Mouse (Mus musculus): ENCODE data around the gene Tulp2. TPM values are rescaled to one million over a fixed set of nuclear protein-coding genes. Genes with fewer than 3 reads are reported as not detected.

Gene Tulp2
- polyA plus RNA-seq, 1 experiment from 2014 or later: 0.23 TPM

- Histone ChIP-seq H3K4me3 (no peak overlapping the region), H3K27ac (no peak overlapping the region), H3K27me3 (replicated peaks) (no peaks in the 10 kb centered on the region), H3K4me2 (no peak overlapping the region), H3K9ac (no peak overlapping the region), H3K36me3 (replicated peaks) (no peaks in the 10 kb centered on the region), H3K9me3 (no peaks in the 10 kb centered on the region), H3K4me1 (no peaks in the 10 kb centered on the region)
- no peak for ATAC-seq (replicated peaks)
- WGBS: 34% methylated on average over 8 of the region's 8 CpGs
Measured at GRCm38 (mm10) chr7:45555787-45556186, 74.1 kb downstream of the Tulp2 start.

- H3K4me3 ChIP-seq: no peak overlapping the region
- H3K4me2 ChIP-seq: no peak overlapping the region
- no peaks in the 10 kb centered on the region for H3K36me3 ChIP-seq (replicated peaks)
- H3K4me1 ChIP-seq: no peaks in the 10 kb centered on the region
- no peak for ATAC-seq (replicated peaks)
- no peak overlapping the region for H3K27ac ChIP-seq
- 61% methylated on average over 6 of the region's 6 CpGs for WGBS
- no peaks in the 10 kb centered on the region for H3K27me3 ChIP-seq (replicated peaks)
- H3K9ac ChIP-seq: no peak overlapping the region
- no peaks in the 10 kb centered on the region for H3K9me3 ChIP-seq
Measured at GRCm38 (mm10) chr7:45558907-45559306, 77.2 kb downstream of the Tulp2 start.

DNA sequence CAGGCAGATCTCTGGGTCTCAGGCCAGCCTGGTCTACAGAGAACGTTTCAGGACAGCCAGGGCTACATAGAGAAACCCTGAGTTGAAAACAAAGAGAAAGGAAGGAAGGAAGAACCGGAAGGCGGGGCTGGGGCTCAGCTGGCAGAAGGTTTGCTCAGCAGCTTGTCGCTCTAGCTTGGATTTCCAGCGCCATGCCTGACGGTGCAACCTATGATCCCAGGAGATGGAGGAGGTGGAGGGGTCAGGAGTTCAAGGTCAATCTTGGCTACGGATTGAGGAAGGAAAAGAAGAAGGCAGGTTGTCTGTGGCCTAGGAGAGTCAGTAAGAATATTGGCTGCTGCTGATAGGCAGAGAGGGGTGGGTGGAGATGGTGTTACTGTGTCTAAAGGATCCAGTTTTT is 78.6 kb downstream of the Tulp2 start:
- WGBS: 85% methylated on average over 7 of the region's 7 CpGs
- ATAC-seq (replicated peaks): no peak

DNA sequence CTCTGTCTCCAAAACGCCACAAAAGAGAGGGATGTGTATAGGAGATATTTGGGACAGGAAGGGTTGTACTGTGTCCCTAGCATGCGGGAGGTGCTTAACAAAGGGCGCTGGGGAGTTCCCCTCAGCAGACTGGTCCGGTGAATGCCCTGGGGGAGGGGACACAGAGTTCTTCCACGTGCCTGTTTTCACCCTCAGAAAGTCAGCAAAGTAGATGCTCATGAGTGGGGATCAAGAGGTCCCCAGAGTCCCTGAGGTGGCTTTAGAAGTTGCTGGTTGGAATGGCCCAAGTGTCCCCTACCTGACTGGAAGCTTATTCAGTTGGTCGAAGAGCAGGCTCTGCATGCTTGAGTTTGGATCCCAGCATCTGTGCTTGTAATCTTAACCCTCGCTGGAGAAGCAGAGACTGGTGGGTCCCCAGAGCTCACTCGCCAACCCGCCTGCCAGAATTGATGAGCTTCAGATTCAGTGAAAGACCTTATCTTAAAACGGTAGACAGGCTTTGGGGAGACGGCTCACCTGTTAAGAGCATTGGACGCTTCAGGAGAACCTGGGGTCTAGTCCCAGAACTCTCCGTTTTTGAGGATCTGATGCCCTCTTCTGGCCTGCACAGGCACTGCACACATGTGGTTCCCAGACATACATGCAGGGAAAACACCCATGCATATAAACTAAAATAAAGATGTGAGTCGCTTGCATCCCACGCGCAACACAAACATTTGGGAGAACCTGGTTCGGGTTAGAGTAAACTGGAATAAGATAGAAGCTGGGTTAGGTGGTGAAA is 79.4 kb downstream of the Tulp2 start:
- 0 out of 2 replicates have a peak, but pooled peaks have one; percentile 56 for ATAC-seq (replicated peaks)
- H3K27me3 ChIP-seq (replicated peaks): no peaks in the 10 kb centered on the region

More for the DNA sequence above, 78.6 kb downstream of the Tulp2 start:
- no peaks in the 10 kb centered on the region for H3K4me1 ChIP-seq
- no peak overlapping the region for H3K4me2 ChIP-seq
- no peak overlapping the region for H3K27ac ChIP-seq
- no peak overlapping the region for H3K4me3 ChIP-seq
- no peaks in the 10 kb centered on the region for H3K36me3 ChIP-seq (replicated peaks)
- no peaks in the 10 kb centered on the region for H3K27me3 ChIP-seq (replicated peaks)
- H3K9me3 ChIP-seq: no peaks in the 10 kb centered on the region
- H3K9ac ChIP-seq: no peak overlapping the region

DNA sequence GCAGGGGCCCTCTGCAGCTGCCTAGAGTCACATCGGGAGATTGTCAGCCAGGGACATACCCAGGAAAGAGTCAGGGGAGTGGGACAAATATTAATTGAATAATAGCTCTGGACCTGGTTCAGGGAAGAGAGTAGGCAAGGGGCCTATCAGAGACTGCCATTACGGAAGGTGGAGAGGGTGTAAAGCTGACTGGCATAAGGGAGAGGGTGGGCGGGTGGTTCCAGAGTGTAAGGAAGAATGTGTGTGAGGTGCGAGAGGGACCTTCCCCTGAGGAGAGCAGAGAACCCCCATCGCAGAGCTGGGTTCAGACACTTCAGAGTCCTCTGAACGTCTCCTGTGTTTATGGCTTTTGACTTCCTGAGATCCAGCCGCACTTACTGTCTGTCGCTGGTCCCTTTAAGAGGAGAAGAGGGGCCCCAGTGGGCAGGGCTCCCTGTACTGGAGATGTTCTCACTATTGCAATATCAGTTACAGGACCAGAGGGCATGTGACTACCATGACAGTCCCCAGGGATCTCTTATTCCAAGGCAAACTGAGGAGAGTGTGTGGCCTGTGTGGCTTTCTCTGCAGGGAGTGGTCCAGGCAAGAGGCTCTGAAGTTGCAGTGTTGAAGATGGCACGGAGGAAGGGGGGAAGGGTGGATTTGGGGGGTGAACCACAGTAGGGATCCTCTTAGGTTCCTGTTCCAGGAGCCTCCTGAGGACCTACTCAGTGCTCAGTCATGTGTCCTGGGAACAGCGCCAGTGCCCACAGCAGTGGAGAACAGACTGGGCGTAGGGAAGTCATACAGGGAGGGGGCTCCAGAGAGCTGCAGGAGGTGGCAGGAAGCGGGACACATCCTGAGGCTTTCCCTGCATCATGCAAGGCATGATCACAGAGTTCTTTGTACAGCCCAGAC is 80.2 kb downstream of the Tulp2 start:
- Histone ChIP-seq H3K9me3 (no peaks in the 10 kb centered on the region), H3K9ac (no peak overlapping the region), H3K27ac (no peak overlapping the region), H3K4me2 (no peak overlapping the region), H3K27me3 (replicated peaks) (peaks cover 5% of the 10 kb centered on the region; the same call in 1 of the 2 replicates), H3K4me1 (no peaks in the 10 kb centered on the region), H3K36me3 (replicated peaks) (no peaks in the 10 kb centered on the region), H3K4me3 (no peak overlapping the region)
- peak; percentile 14; the same call in 1 of the 2 replicates for ATAC-seq (replicated peaks)
- WGBS: 61% methylated on average over 12 of the region's 12 CpGs

More for the DNA sequence above, 79.4 kb downstream of the Tulp2 start:
- Histone ChIP-seq H3K27ac (no peak overlapping the region), H3K9me3 (no peaks in the 10 kb centered on the region), H3K36me3 (replicated peaks) (no peaks in the 10 kb centered on the region), H3K4me3 (no peak overlapping the region), H3K9ac (no peak overlapping the region), H3K4me1 (no peaks in the 10 kb centered on the region), H3K4me2 (no peak overlapping the region)
- 26% methylated on average over 17 of the region's 17 CpGs for WGBS

- no peak for ATAC-seq (replicated peaks)
- Histone ChIP-seq H3K27ac (no peak overlapping the region), H3K36me3 (replicated peaks) (no peaks in the 10 kb centered on the region), H3K9me3 (no peaks in the 10 kb centered on the region), H3K4me1 (peaks cover 17% of the 10 kb centered on the region), H3K27me3 (replicated peaks) (peaks cover 6% of the 10 kb centered on the region; the same call in 1 of the 2 replicates), H3K4me3 (no peak overlapping the region), H3K4me2 (no peak overlapping the region), H3K9ac (no peak overlapping the region)
- 77% methylated on average over 2 of the region's 2 CpGs for WGBS
Measured at GRCm38 (mm10) chr7:45564811-45565210, 83.1 kb downstream of the Tulp2 start.

DNA sequence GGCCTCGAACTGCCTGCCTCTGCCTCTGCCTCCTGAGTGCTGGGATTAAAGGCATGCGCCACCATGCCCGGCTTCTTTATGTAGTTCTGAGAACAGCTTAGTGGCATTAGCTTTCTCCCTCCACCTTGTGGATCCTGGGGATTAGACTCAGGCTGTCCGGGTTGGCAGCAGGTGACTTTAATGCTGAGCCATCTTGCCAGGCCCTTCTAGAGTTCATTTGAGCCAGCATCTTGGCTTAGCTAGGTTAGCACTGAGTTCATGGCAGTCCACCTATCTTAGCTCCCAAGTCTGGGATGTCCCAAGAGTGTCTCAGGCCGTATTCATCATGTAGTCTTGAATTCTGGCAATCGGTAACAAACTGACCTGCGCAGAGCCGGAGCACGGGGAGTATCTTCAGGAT is 83.8 kb downstream of the Tulp2 start:
- ATAC-seq (replicated peaks): no peak
- WGBS: 85% methylated on average over 9 of the region's 9 CpGs
- H3K9me3 ChIP-seq: no peaks in the 10 kb centered on the region
- H3K27me3 ChIP-seq (replicated peaks): peaks cover 6% of the 10 kb centered on the region; the same call in 1 of the 2 replicates
- no peak overlapping the region for H3K27ac ChIP-seq
- H3K9ac ChIP-seq: no peak overlapping the region
- peaks cover 19% of the 10 kb centered on the region for H3K4me1 ChIP-seq
- H3K36me3 ChIP-seq (replicated peaks): no peaks in the 10 kb centered on the region
- no peak overlapping the region for H3K4me3 ChIP-seq
- H3K4me2 ChIP-seq: no peak overlapping the region

DNA sequence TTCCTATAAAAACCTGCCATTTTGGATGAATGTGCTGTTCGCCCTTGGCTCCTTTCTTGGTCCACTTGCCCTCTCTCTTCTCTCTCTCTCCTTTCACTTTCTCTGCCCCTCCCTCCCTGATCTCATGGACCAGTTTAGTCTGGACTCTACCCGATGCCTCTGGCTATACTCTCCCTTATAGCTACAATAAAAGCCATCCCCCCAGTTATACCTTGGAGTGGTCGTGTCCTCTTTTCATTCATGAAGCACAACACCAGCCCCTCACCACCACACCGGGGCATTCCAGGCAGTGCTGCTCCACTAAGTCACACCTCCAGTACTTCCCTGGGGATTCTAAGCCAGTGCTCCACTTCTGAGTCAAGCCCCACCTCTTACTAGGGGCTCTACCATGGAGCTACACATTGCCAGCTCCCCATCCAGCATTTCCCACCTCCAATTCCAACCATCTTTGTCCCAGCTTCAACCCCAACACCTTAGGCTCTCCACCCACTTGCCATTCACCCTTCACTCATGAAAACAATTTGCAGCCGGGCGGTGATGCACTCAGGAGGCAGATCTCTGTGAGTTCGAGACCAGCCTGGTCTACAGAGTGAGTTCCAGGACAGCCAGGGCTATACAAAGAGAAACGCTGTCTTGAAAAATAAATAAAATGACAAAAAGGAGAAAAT is 85.6 kb downstream of the Tulp2 start:
- Histone ChIP-seq H3K27ac (no peak overlapping the region), H3K9ac (no peak overlapping the region), H3K4me1 (peaks cover 32% of the 10 kb centered on the region), H3K4me2 (peak overlapping the region; percentile 92; the same call in 1 of the 2 replicates), H3K27me3 (replicated peaks) (peaks cover 6% of the 10 kb centered on the region; the same call in 1 of the 2 replicates), H3K9me3 (no peaks in the 10 kb centered on the region), H3K4me3 (peak overlapping the region; percentile 51), H3K36me3 (replicated peaks) (no peaks in the 10 kb centered on the region)
- no peak for ATAC-seq (replicated peaks)
- 73% methylated on average over 8 of the region's 8 CpGs for WGBS

DNA sequence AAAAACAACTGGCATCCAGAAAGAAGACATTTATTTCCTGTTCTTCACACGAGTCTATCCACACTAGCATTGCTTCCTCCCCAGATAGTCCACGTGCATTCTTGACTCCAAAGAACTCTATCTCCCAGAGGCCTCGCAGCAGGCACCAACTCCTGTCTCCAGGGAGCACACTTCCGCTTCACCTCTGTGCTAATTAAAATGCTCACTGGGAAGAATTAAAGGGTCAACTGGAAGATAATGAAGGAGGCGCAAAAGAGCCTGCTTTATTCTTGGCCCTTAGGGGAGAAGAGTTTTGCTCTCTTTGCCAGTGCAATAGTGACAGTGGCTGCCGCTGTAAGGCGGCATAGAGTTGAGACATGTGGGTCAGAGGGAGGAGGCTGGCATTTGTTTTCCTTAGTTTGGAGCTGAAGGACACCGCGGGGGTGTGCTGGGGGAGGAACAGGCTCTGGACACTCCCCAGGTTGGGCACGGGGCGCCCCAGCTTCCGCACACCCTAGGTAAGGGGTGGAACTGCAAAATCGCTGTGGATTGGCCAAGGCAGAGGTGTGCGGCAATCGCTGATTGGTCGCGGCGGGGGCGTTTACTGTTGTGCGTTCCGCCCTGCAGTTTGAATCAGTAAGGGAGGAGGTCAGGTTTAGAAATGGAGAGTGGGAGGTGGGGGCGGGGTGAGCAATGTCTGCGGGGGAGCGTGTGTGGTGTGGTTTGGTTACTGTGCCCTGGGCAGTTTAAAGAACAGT is 86.3 kb downstream of the Tulp2 start:
- Histone ChIP-seq H3K27me3 (replicated peaks) (peaks cover 6% of the 10 kb centered on the region; the same call in 1 of the 2 replicates), H3K9me3 (no peaks in the 10 kb centered on the region), H3K4me1 (peaks cover 32% of the 10 kb centered on the region), H3K27ac (peak overlapping the region; percentile 73), H3K4me3 (peak overlapping the region; percentile 51), H3K4me2 (peak overlapping the region; percentile 92), H3K36me3 (replicated peaks) (no peaks in the 10 kb centered on the region), H3K9ac (peak overlapping the region; percentile 46)
- 2% methylated on average over 24 of the region's 24 CpGs for WGBS
- ATAC-seq (replicated peaks): peak; percentile 91

DNA sequence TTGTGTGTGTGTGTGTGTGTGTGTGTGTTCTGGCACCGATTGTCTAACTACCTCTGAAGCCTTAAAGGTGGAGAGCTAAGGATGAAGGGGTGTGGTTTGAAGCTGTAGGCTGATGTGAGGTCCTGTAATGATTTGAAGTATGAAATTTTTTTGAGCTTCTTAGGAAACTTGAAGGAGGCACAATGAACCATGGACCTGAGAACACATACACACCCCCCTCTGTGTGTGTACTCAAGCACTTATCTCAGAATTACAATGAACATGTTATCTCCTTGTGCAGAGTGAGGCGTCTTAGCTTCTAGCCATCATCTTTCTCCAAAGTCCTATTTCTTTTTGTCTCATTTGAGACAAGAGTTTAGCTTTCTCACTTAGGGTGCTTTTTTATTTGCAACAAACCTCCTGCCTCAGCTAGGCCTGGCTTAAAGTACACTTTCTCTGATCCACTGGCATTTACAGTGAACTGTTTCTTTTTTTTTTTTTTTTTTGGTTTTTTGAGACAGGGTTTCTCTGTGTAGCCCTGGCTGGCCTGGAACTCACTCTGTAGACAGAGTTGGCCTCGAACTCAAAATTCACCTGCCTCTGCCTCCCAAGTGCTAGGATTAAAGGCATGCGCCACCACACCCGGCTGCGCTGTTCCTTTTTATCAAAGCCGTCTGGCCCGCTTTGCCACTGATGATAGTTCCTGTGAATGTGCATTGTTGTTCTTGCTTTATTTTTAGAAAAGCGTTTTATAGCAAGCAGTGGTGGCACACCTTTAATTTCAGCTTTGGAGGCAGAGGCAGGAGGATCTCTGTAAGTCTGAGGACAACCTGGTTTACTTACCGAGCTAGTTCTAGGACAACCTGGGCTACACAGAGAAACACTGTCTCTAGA is 87.2 kb downstream of the Tulp2 start:
- WGBS: 79% methylated on average over 10 of the region's 10 CpGs
- Histone ChIP-seq H3K9ac (no peak overlapping the region), H3K27me3 (replicated peaks) (peaks cover 6% of the 10 kb centered on the region; the same call in 1 of the 2 replicates), H3K36me3 (replicated peaks) (no peaks in the 10 kb centered on the region), H3K4me2 (peak overlapping the region; percentile 92), H3K27ac (peak overlapping the region; percentile 73), H3K9me3 (no peaks in the 10 kb centered on the region), H3K4me1 (peaks cover 32% of the 10 kb centered on the region), H3K4me3 (peak overlapping the region; percentile 51)
- ATAC-seq (replicated peaks): no peak

All from midbrain, embryonic 15.5 days (tissue).